Mouse (Mus musculus): Measurements from ENCODE around the gene Ccng1.
"Not testable (repeated sequence)": the region's sequence is repeated elsewhere in the genome, so short reads cannot be mapped to it uniquely, and the experiment has no call there.

The Ccng1 gene

GRCm38 (mm10) chr11:40715524-40715923, 39.6 kb downstream of the Ccng1 start:
- peak; percentile 4 for DNase-seq

GRCm38 (mm10) chr11:40713858-40714257, 41.3 kb downstream of the Ccng1 start:
- no peak for DNase-seq

GRCm38 (mm10) chr11:40709899-40710298, 45.2 kb downstream of the Ccng1 start:
- DNase-seq, result not testable (repeated sequence)

Data from embryo, embryonic 11 days (tissue).